Comparison of ENCODE assay signal across 28 mouse cellular contexts in genomic region chr11:38036582-38036981, GRCm38 (mm10).
A peak's percentile ranks its signal among the peaks of the same experiment; 100 is the strongest.
DNase-seq lines count a peak whose midpoint lies in the region; ATAC-seq and TF ChIP-seq lines count a peak whose summit lies in the region.
"Had no signal": no experiment of that assay in that cellular context is flagged by ENCODE, and none has a peak within 500 bp of the region (broad histone marks: within the 10 kb centered on the region; RNA-seq: fewer than 3 reads in every experiment).

No protein-coding gene starts in this region.

- 46% methylated on average over 2 of the region's 2 CpGs for WGBS in intestine, embryonic 15.5 days
- 50% methylated on average over 2 of the region's 2 CpGs for WGBS in intestine, postnatal 0 days
- WGBS in lung, embryonic 15.5 days: 36% methylated on average over 2 of the region's 2 CpGs
- WGBS in stomach, embryonic 16.5 days: 54% methylated on average over 2 of the region's 2 CpGs
- WGBS in stomach, postnatal 0 days: 45% methylated on average over 2 of the region's 2 CpGs

- H3K27me3 ChIP-seq in intestine, embryonic 15.5 days (replicated peaks): no peaks in the 10 kb centered on the region
- no peaks in the 10 kb centered on the region for H3K27me3 ChIP-seq in intestine, postnatal 0 days (replicated peaks; ENCODE audit: control insufficient read depth, insufficient read depth, low read length)
- no peaks in the 10 kb centered on the region for H3K27me3 ChIP-seq in lung, embryonic 15.5 days
- no peaks in the 10 kb centered on the region for H3K27me3 ChIP-seq in stomach, embryonic 16.5 days (ENCODE audit: control insufficient read depth, insufficient read depth, low read length)
- H3K27me3 ChIP-seq in stomach, postnatal 0 days (ENCODE audit: control insufficient read depth, insufficient read depth, low read length): no peaks in the 10 kb centered on the region
- H3K27me3 ChIP-seq: CH12.LX; embryonic facial prominence, embryonic 12.5 days; forebrain, embryonic 12.5 days; forebrain, embryonic 15.5 days; heart, embryonic 12.5 days; heart, embryonic 15.5 days; hindbrain, embryonic 13.5 days; Patski had no signal

- no peak overlapping the region for H3K4me2 ChIP-seq in intestine, embryonic 15.5 days (replicated peaks)
- no peak overlapping the region for H3K4me2 ChIP-seq in intestine, postnatal 0 days (replicated peaks; ENCODE audit: low read depth)
- H3K4me2 ChIP-seq in lung, embryonic 15.5 days: no peak overlapping the region
- H3K4me2 ChIP-seq in stomach, embryonic 16.5 days (ENCODE audit: low read depth, low read length): no peak overlapping the region
- no peak overlapping the region for H3K4me2 ChIP-seq in stomach, postnatal 0 days (replicated peaks; ENCODE audit: low read depth)
- H3K4me2 ChIP-seq: embryonic facial prominence, embryonic 12.5 days; forebrain, embryonic 12.5 days; forebrain, embryonic 15.5 days; heart, embryonic 12.5 days; heart, embryonic 15.5 days; hindbrain, embryonic 13.5 days had no signal

- H3K4me1 ChIP-seq in intestine, embryonic 15.5 days (replicated peaks): no peaks in the 10 kb centered on the region
- H3K4me1 ChIP-seq in intestine, postnatal 0 days (replicated peaks; ENCODE audit: control insufficient read depth, insufficient read depth, low read length): no peaks in the 10 kb centered on the region
- no peaks in the 10 kb centered on the region for H3K4me1 ChIP-seq in lung, embryonic 15.5 days
- no peaks in the 10 kb centered on the region for H3K4me1 ChIP-seq in stomach, embryonic 16.5 days (ENCODE audit: control insufficient read depth, insufficient read depth, low read length)
- H3K4me1 ChIP-seq in stomach, postnatal 0 days (replicated peaks; ENCODE audit: control insufficient read depth, insufficient read depth): no peaks in the 10 kb centered on the region
- H3K4me1 ChIP-seq: embryonic facial prominence, embryonic 12.5 days; forebrain, embryonic 12.5 days; heart, embryonic 12.5 days; heart, embryonic 15.5 days; hindbrain, embryonic 10.5 days; hindbrain, embryonic 13.5 days had no signal

- H3K36me3 ChIP-seq in intestine, embryonic 15.5 days: no peaks in the 10 kb centered on the region
- no peaks in the 10 kb centered on the region for H3K36me3 ChIP-seq in intestine, postnatal 0 days (ENCODE audit: control insufficient read depth, insufficient read depth)
- H3K36me3 ChIP-seq in lung, embryonic 15.5 days: no peaks in the 10 kb centered on the region
- no peaks in the 10 kb centered on the region for H3K36me3 ChIP-seq in stomach, embryonic 16.5 days (ENCODE audit: control insufficient read depth, insufficient read depth, low read length)
- no peaks in the 10 kb centered on the region for H3K36me3 ChIP-seq in stomach, postnatal 0 days (ENCODE audit: control insufficient read depth, insufficient read depth, low read length)
- H3K36me3 ChIP-seq: embryonic facial prominence, embryonic 12.5 days; forebrain, embryonic 12.5 days; forebrain, embryonic 15.5 days; G1E; heart, embryonic 12.5 days; heart, embryonic 15.5 days; hindbrain, embryonic 10.5 days; hindbrain, embryonic 13.5 days had no signal

- no peak for DNase-seq in lung, postnatal 4 days
- DNase-seq in stomach, postnatal 0 days (ENCODE audit: low spot score): no peak
- DNase-seq: adrenal gland, postnatal 10 days; adrenal gland, postnatal 36 days; B cell, adult 2 months; cerebellum, adult 18-20 months; cerebellum, adult 9-10 months; cerebellum, postnatal 14 days; gastrocnemius, postnatal 25 days; heart, adult 18-20 months; heart, postnatal 10 days; heart, postnatal 36 days had no signal

- no peak for TF ChIP-seq EP300 in stomach, postnatal 0 days (optimal IDR thresholded peaks at IDR 0.05)

- H3K4me3 ChIP-seq in intestine, embryonic 15.5 days (replicated peaks): no peak overlapping the region
- H3K4me3 ChIP-seq in intestine, postnatal 0 days (ENCODE audit: low read depth, low read length): no peak overlapping the region
- no peak overlapping the region for H3K4me3 ChIP-seq in lung, embryonic 15.5 days
- H3K4me3 ChIP-seq in stomach, embryonic 16.5 days (replicated peaks; ENCODE audit: low read length): no peak overlapping the region
- H3K4me3 ChIP-seq in stomach, postnatal 0 days (ENCODE audit: low read depth, low read length): no peak overlapping the region
- H3K4me3 ChIP-seq: embryonic facial prominence, embryonic 12.5 days; erythroblast, embryonic 14.5 days; forebrain, embryonic 12.5 days; forebrain, embryonic 15.5 days; heart, embryonic 12.5 days; heart, embryonic 15.5 days; hindbrain, embryonic 10.5 days; hindbrain, embryonic 13.5 days had no signal

- H3K9ac ChIP-seq in intestine, embryonic 15.5 days: no peak overlapping the region
- H3K9ac ChIP-seq in intestine, postnatal 0 days (ENCODE audit: low read depth, low read length): no peak overlapping the region
- no peak overlapping the region for H3K9ac ChIP-seq in lung, embryonic 15.5 days
- no peak overlapping the region for H3K9ac ChIP-seq in stomach, embryonic 16.5 days (ENCODE audit: low read length)
- no peak overlapping the region for H3K9ac ChIP-seq in stomach, postnatal 0 days (ENCODE audit: low read length)
- H3K9ac ChIP-seq: embryonic facial prominence, embryonic 12.5 days; forebrain, embryonic 12.5 days; forebrain, embryonic 15.5 days; heart, embryonic 12.5 days; heart, embryonic 15.5 days; hindbrain, embryonic 13.5 days had no signal

- no peak for TF ChIP-seq CTCF in intestine, postnatal 0 days (IDR thresholded peaks at IDR 0.05; ENCODE audit: low read depth)
- no peak for TF ChIP-seq CTCF in stomach, postnatal 0 days (IDR thresholded peaks at IDR 0.05; ENCODE audit: low read depth)

- no peak overlapping the region for H3K27ac ChIP-seq in intestine, embryonic 15.5 days
- no peak overlapping the region for H3K27ac ChIP-seq in intestine, postnatal 0 days (ENCODE audit: low read depth, low read length)
- H3K27ac ChIP-seq in lung, embryonic 15.5 days: no peak overlapping the region
- no peak overlapping the region for H3K27ac ChIP-seq in stomach, embryonic 16.5 days (ENCODE audit: low read length)
- no peak overlapping the region for H3K27ac ChIP-seq in stomach, postnatal 0 days (replicated peaks)
- H3K27ac ChIP-seq: embryonic facial prominence, embryonic 12.5 days; forebrain, embryonic 12.5 days; forebrain, embryonic 15.5 days; heart, embryonic 15.5 days; hindbrain, embryonic 10.5 days; hindbrain, embryonic 13.5 days had no signal

- 0 out of 2 replicates have a peak, but pooled peaks have one; percentile 20 for ATAC-seq in intestine, embryonic 15.5 days
- ATAC-seq in intestine, postnatal 0 days: no peak
- ATAC-seq in lung, embryonic 15.5 days (ENCODE audit: borderline replicate concordance, extremely low read depth, low FRiP score, low TSS enrichment): peak; percentile 94; the same call in 1 of the 2 replicates
- ATAC-seq in stomach, embryonic 16.5 days (ENCODE audit: insufficient read depth, low FRiP score): peak; percentile 44; the same call in 1 of the 2 replicates
- ATAC-seq in stomach, postnatal 0 days (ENCODE audit: low FRiP score, low TSS enrichment): no peak
- ATAC-seq: forebrain, embryonic 15.5 days; hindbrain, embryonic 16.5 days; Patski had no signal

- H3K9me3 ChIP-seq in intestine, embryonic 15.5 days: no peaks in the 10 kb centered on the region
- H3K9me3 ChIP-seq in intestine, postnatal 0 days (ENCODE audit: control insufficient read depth): no peaks in the 10 kb centered on the region
- no peaks in the 10 kb centered on the region for H3K9me3 ChIP-seq in lung, embryonic 15.5 days
- H3K9me3 ChIP-seq in stomach, embryonic 16.5 days (replicated peaks; ENCODE audit: control insufficient read depth, low read length): no peaks in the 10 kb centered on the region
- H3K9me3 ChIP-seq in stomach, postnatal 0 days (ENCODE audit: control insufficient read depth, low read length): no peaks in the 10 kb centered on the region
- H3K9me3 ChIP-seq: embryonic facial prominence, embryonic 12.5 days; forebrain, embryonic 12.5 days; forebrain, embryonic 15.5 days; G1E; heart, embryonic 12.5 days; heart, embryonic 15.5 days; hindbrain, embryonic 10.5 days; hindbrain, embryonic 13.5 days had no signal

Comparison
In these comparisons a context has a peak if more than half of its experiments do, and no peak if none do; other contexts are left out.
1. ATAC-seq: peak in intestine, embryonic 15.5 days (single experiment), lung, embryonic 15.5 days (single experiment) and stomach, embryonic 16.5 days (single experiment); none in intestine, postnatal 0 days (single experiment) and stomach, postnatal 0 days (single experiment).